Mouse (Mus musculus) liver, embryonic 13.5 days (tissue): ENCODE data around the gene Hoxb6. TPM values are rescaled to one million over a fixed set of nuclear protein-coding genes. Genes with fewer than 3 reads are reported as not detected.

Experiments
- ATAC-seq: fragments of 200-750 bp; cut with Nextera tagmentation; 2 replicates; pipeline ENCODE4 v1.8.0; 2017; ENCODE audit warnings: low read depth, mild to moderate bottlenecking, moderate number of reproducible peaks, moderate library complexity
- DNase-seq: peaks from one replicate; pipeline ENCODE4 v3.0.0; 2022
- H3K27ac ChIP-seq: fragments of 300-500 bp; sonication (generic); 2 replicates; pipeline ENCODE4 v1.5.1; 2015; ENCODE audit warnings: moderate library complexity, mild to moderate bottlenecking, inconsistent platforms
- H3K27me3 ChIP-seq: fragments of 300-500 bp; sonication (generic); 2 replicates; pipeline ENCODE4 v1.6.1; 2015; ENCODE audit warnings: mild to moderate bottlenecking, inconsistent platforms
- H3K36me3 ChIP-seq: fragments of 300-500 bp; sonication (generic); 2 replicates; pipeline ENCODE4 v1.6.1; 2015; ENCODE audit warnings: mild to moderate bottlenecking, inconsistent platforms
- H3K4me1 ChIP-seq: fragments of 300-500 bp; sonication (generic); replicated peaks from 2 replicates; pipeline ENCODE4 v1.6.1; 2015; ENCODE audit warnings: inconsistent platforms
- H3K4me2 ChIP-seq: fragments of 300-500 bp; sonication (generic); 2 replicates; pipeline ENCODE4 v1.6.1; 2015; ENCODE audit warnings: inconsistent platforms, mild to moderate bottlenecking, moderate library complexity
- H3K4me3 ChIP-seq: fragments of 300-500 bp; sonication (generic); replicated peaks from 2 replicates; pipeline ENCODE4 v1.5.1; 2015; ENCODE audit warnings: mild to moderate bottlenecking, inconsistent platforms
- H3K9ac ChIP-seq: fragments of 300-500 bp; sonication (generic); 2 replicates; pipeline ENCODE4 v1.6.1; 2015; ENCODE audit warnings: mild to moderate bottlenecking, inconsistent platforms
- H3K9me3 ChIP-seq: fragments of 300-500 bp; sonication (generic); replicated peaks from 2 replicates; pipeline ENCODE4 v1.6.1; 2016; ENCODE audit warnings: inconsistent platforms
- WGBS: fragments of 180-500 bp; shearing (Covaris S2); methylation state at CpG from one replicate; pipeline ENCODE4 v1.1.7; 2015; ENCODE audit not compliant: insufficient replicate concordance; 5-methylcytosine and 5-hydroxymethylcytosine counted together
- polyA plus RNA-seq: library from polyadenylated mRNA; unstranded; fragments of >200 nt; fragmentation: Nextera tagmentation; extraction: Ambion mirVana; gene quantifications from 2 replicates; pipeline ENCODE4 v1.2.1, GENCODE M21; 2015

Hoxb6 gene
- polyA plus RNA-seq, 1 experiment from 2014 or later: 0.07 TPM

GRCm38 (mm10) chr11:96345220-96345892 lies 53.1 kb downstream of the Hoxb6 start:
- no peak for DNase-seq
- no peak overlapping the region for H3K27ac ChIP-seq
- no peak overlapping the region for H3K9ac ChIP-seq

GRCm38 (mm10) chr11:96345893-96346806 lies 53.9 kb downstream of the Hoxb6 start:
- ATAC-seq: no peak
- Histone ChIP-seq H3K4me1 (peaks cover 4% of the 10 kb centered on the region; the same call in 1 of the 2 replicates), H3K36me3 (no peaks in the 10 kb centered on the region), H3K4me2 (peak overlapping the region; percentile 49), H3K9ac (no peak overlapping the region), H3K4me3 (peak overlapping the region; percentile 35), H3K27ac (no peak overlapping the region), H3K27me3 (peaks cover 97% of the 10 kb centered on the region), H3K9me3 (no peaks in the 10 kb centered on the region)
- 18% methylated on average over 45 of the region's 45 CpGs for WGBS
- DNase-seq: no peak

More at GRCm38 (mm10) chr11:96345220-96345892, 53.1 kb downstream of the Hoxb6 start:
- Histone ChIP-seq H3K4me2 (peak overlapping the region; percentile 49), H3K4me3 (peak overlapping the region; percentile 35), H3K27me3 (peaks cover 97% of the 10 kb centered on the region), H3K9me3 (no peaks in the 10 kb centered on the region), H3K36me3 (no peaks in the 10 kb centered on the region), H3K4me1 (peaks cover 4% of the 10 kb centered on the region; the same call in 1 of the 2 replicates)
- no peak for ATAC-seq
- WGBS: 7% methylated on average over 48 of the region's 56 CpGs

- peaks cover 97% of the 10 kb centered on the region for H3K27me3 ChIP-seq
- 0 out of 2 replicates have a peak, but pooled peaks cover 4% of the 10 kb centered on the region for H3K4me1 ChIP-seq
- no peak overlapping the region for H3K9ac ChIP-seq
- no peaks in the 10 kb centered on the region for H3K36me3 ChIP-seq
- WGBS: 53% methylated on average over 5 of the region's 5 CpGs
- DNase-seq: no peak
- no peaks in the 10 kb centered on the region for H3K9me3 ChIP-seq
- no peak overlapping the region for H3K4me2 ChIP-seq
- H3K4me3 ChIP-seq: no peak overlapping the region
- no peak overlapping the region for H3K27ac ChIP-seq
- no peak for ATAC-seq
These were observed 54.7 kb downstream of the Hoxb6 start for GRCm38 (mm10) chr11:96346916-96347520.

GRCm38 (mm10) chr11:96347717-96348116 lies 55.4 kb downstream of the Hoxb6 start:
- no peaks in the 10 kb centered on the region for H3K36me3 ChIP-seq
- no peak overlapping the region for H3K27ac ChIP-seq
- H3K9ac ChIP-seq: no peak overlapping the region
- 23% methylated on average over 4 of the region's 4 CpGs for WGBS
- ATAC-seq (no peak), DNase-seq (no peak)
- H3K4me3 ChIP-seq: no peak overlapping the region
- no peak overlapping the region for H3K4me2 ChIP-seq
- H3K27me3 ChIP-seq: peaks cover 97% of the 10 kb centered on the region
- no peaks in the 10 kb centered on the region for H3K9me3 ChIP-seq
- H3K4me1 ChIP-seq: 0 out of 2 replicates have a peak, but pooled peaks cover 4% of the 10 kb centered on the region

GRCm38 (mm10) chr11:96348141-96348928 lies 56.1 kb downstream of the Hoxb6 start:
- DNase-seq: no peak
- no peak for ATAC-seq
- no peak overlapping the region for H3K4me2 ChIP-seq
- H3K9ac ChIP-seq: no peak overlapping the region
- 21% methylated on average over 21 of the region's 21 CpGs for WGBS
- no peak overlapping the region for H3K27ac ChIP-seq
- peaks cover 97% of the 10 kb centered on the region for H3K27me3 ChIP-seq
- H3K4me1 ChIP-seq: 0 out of 2 replicates have a peak, but pooled peaks cover 4% of the 10 kb centered on the region
- no peaks in the 10 kb centered on the region for H3K9me3 ChIP-seq
- no peak overlapping the region for H3K4me3 ChIP-seq
- H3K36me3 ChIP-seq: no peaks in the 10 kb centered on the region

- Histone ChIP-seq H3K36me3 (no peaks in the 10 kb centered on the region), H3K4me1 (0 out of 2 replicates have a peak, but pooled peaks cover 4% of the 10 kb centered on the region), H3K9ac (no peak overlapping the region), H3K27me3 (peaks cover 96% of the 10 kb centered on the region), H3K4me2 (no peak overlapping the region), H3K4me3 (no peak overlapping the region), H3K27ac (no peak overlapping the region), H3K9me3 (no peaks in the 10 kb centered on the region)
- DNase-seq (no peak), ATAC-seq (no peak)
- 56% methylated on average over 3 of the region's 3 CpGs for WGBS
These were observed 56.7 kb downstream of the Hoxb6 start for GRCm38 (mm10) chr11:96348988-96349387.

- Histone ChIP-seq H3K4me3 (no peak overlapping the region), H3K36me3 (no peaks in the 10 kb centered on the region), H3K9ac (no peak overlapping the region), H3K27me3 (peaks cover 96% of the 10 kb centered on the region), H3K9me3 (no peaks in the 10 kb centered on the region), H3K4me2 (no peak overlapping the region), H3K27ac (no peak overlapping the region), H3K4me1 (0 out of 2 replicates have a peak, but pooled peaks cover 4% of the 10 kb centered on the region)
- ATAC-seq: no peak
- WGBS: 30% methylated on average over 14 of the region's 14 CpGs
- no peak for DNase-seq
These were observed 57.4 kb downstream of the Hoxb6 start for GRCm38 (mm10) chr11:96349491-96350340.

GRCm38 (mm10) chr11:96350341-96350624 lies 58.0 kb downstream of the Hoxb6 start, which contains the start of gene Hoxb2:
Gene Hoxb2 (plus strand): TSS chr11:96350525.
- Histone ChIP-seq H3K9me3 (no peaks in the 10 kb centered on the region), H3K27ac (no peak within 1 kb of the TSS), H3K27me3 (peaks cover 96% of the 10 kb centered on the region), H3K36me3 (no peaks in the 10 kb centered on the region), H3K4me2 (no peak within 1 kb of the TSS), H3K4me3 (no peak within 1 kb of the TSS), H3K4me1 (0 out of 2 replicates have a peak, but pooled peaks cover 4% of the 10 kb centered on the region), H3K9ac (no peak within 1 kb of the TSS)
- WGBS: 29% methylated on average over 2 of the region's 2 CpGs
- no peak for DNase-seq
- ATAC-seq: no peak

- Histone ChIP-seq H3K36me3 (no peaks in the 10 kb centered on the region), H3K9me3 (no peaks in the 10 kb centered on the region), H3K9ac (no peak overlapping the region), H3K4me1 (0 out of 2 replicates have a peak, but pooled peaks cover under 1% of the 10 kb centered on the region), H3K4me2 (no peak overlapping the region), H3K27me3 (peaks cover 94% of the 10 kb centered on the region), H3K27ac (no peak overlapping the region), H3K4me3 (no peak overlapping the region)
- DNase-seq (no peak), ATAC-seq (no peak)
- 59% methylated on average over 2 of the region's 2 CpGs for WGBS
These were observed 58.5 kb downstream of the Hoxb6 start for GRCm38 (mm10) chr11:96350791-96351190.
